Mouse (Mus musculus) thymus, postnatal 4 days (tissue): ENCODE data around the gene Marveld2.

Source experiments
- DNase-seq: peaks from one replicate; pipeline ENCODE4 v3.0.0; 2021

Marveld2 gene

GRCm38 (mm10) chr13:100616181-100617087 lies at the start of gene Marveld2:
Gene Marveld2, minus strand, starts transcription at chr13:100616971.
- peak; percentile 64 for DNase-seq

- peak; percentile 76 for DNase-seq
These were observed 43.2 kb upstream of the Marveld2 start for GRCm38 (mm10) chr13:100659864-100660456.

GRCm38 (mm10) chr13:100658091-100658490 lies 41.3 kb upstream of the Marveld2 start:
- no peak for DNase-seq

GRCm38 (mm10) chr13:100651439-100652186 lies 34.8 kb upstream of the Marveld2 start, which contains the start of gene Taf9:
Gene Taf9, plus strand, starts transcription at chr13:100651579.
- DNase-seq: peak; percentile 20

- peak; percentile 98 for DNase-seq
These were observed 34.0 kb upstream of the Marveld2 start, which contains the start of the genes Ak6 and Rad17 for GRCm38 (mm10) chr13:100650550-100651438. Gene Ak6, plus strand, starts transcription at chr13:100650979. Gene Rad17, minus strand, starts transcription at chr13:100651051.

GRCm38 (mm10) chr13:100648223-100648622 lies 31.5 kb upstream of the Marveld2 start:
- no peak for DNase-seq

- no peak for DNase-seq
These were observed 25.9 kb upstream of the Marveld2 start for GRCm38 (mm10) chr13:100642471-100643209.

GRCm38 (mm10) chr13:100634106-100634691 lies 17.4 kb upstream of the Marveld2 start:
- DNase-seq: no peak

GRCm38 (mm10) chr13:100622241-100622640 lies 5.5 kb upstream of the Marveld2 start:
- DNase-seq: no peak

DNA sequence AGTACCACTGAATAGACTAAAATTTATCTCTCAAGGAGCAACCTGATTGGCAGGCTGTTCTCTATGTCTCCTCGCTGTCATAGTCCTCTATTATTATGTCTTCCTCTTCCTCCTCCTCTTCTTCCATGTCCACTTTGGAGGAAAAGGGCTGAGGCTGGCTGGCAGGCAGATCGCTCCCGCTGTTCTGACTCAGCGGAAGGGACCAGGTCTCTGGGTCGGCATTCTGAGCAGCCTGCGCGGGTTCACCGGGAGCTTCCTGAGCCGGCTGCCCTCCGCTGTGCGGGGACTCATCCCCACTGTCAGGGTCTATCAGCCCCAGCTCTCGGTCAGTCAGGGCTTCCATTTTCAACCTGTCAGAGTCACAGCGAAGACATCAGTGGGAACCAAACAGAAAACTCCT lies 812 bp upstream of the Marveld2 start:
- no peak for DNase-seq

DNA sequence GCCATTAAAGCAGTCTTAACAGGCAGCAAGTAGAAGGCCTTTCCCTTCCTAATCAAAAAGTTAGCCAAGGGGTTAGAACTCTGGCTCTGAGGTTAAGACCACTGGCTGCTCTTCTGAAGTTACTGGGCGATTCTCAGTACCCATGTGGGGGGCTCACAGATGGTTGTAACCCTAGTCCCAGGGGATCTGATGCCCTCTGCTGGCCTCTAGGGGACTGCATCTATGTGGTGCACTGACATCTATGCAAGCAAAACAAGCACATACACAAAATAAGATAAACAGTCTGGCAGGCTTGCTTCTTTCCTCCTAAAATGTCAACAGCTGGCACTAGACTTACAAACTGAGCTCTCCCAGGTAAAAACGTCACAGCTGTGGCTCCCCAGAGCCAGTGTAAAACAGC lies 3.9 kb downstream of the Marveld2 start:
- peak; percentile 43 for DNase-seq

DNA sequence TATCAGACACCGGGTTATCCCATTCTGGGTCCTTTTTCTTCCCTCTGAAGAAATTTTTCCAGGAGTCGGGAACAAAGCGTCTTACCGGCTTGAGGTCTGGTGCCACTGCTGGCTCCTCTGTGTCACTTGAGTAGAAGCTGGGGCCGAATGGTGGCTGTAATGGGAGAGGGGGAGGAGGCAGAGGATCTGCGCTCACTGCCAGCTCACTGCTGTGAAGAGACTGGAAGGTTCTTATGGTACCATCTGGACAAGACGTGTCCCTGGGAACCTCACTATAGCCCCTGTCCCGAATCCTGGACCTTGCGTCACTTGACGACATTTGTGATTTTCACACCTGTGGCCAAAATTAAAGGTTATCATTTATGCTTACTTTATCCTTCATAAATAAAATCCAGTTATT lies 4.5 kb downstream of the Marveld2 start:
- DNase-seq: no peak

DNA sequence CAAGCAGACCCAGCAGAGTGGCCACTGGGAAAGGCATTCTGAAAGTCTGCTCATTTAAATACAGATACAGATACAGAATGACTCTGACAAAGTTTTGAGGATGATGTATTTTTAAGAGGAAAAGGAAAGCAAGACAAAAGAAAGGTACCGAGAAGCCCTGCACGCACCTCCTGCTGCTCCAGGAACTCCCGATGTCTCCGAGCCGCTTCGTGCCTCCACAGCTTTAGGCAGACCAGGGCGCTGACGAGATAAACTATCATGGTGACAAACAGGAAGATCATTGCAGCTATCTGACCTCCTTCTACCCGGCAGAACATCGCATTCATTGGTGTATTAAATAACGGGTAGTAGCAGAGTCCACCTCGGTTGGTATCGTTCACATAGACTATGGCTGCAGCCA lies 5.5 kb downstream of the Marveld2 start:
- DNase-seq: no peak

DNA sequence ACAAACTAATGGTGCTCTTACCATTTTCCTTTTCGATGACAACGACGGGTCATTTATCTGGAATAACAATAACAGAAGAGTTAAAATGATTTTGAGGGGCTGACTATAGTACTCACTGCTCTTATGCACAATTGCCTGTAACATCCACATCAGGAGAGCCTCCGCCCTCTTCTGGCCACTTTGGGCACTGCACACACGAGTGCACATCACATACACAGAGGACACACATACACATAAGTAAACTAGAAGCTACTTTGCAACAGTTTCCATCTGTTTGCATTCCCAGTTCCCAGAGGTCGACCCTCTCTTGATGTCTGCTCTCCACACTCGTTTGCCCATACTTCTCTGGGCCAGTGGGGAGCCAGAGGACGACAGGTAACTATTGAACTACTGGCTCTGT lies 9.0 kb downstream of the Marveld2 start:
- DNase-seq: peak; percentile 36

- no peak for DNase-seq
These were observed 10.9 kb downstream of the Marveld2 start for GRCm38 (mm10) chr13:100605845-100606244.

- no peak for DNase-seq
These were observed 13.1 kb downstream of the Marveld2 start for GRCm38 (mm10) chr13:100603738-100604095.

- DNase-seq: no peak
These were observed 13.6 kb downstream of the Marveld2 start for GRCm38 (mm10) chr13:100603031-100603737.

DNA sequence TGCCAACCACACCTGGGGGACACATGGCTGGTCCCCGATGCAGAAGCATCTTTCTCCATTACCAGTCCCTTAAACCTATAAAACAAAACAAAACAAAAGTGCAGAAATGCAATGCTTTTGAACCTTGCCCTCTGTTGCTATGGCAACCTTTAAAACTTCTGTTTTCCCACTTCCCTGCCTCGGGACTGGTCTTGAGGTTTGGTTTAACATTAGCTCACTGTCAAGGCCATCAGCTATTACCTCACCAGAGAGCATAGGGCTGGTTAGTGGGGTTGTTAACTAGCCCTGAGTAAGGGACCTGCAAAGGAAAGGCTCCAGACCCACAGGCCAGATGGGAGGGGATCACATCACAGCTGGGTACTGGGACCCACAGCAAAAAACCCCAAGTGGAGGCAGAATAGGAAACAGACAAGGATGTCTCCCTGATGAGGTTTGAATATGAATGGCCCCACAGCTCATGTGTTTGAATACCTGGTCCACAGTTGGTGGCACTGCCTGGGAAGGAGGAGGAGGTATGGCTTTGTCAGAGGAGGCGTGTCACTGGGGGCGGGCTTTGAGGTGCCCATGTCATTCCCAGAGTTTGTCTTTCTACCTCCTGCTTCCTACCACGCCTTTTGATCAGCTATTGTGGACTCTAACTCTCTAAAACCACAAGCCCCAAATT lies 14.4 kb downstream of the Marveld2 start:
- DNase-seq: no peak

DNA sequence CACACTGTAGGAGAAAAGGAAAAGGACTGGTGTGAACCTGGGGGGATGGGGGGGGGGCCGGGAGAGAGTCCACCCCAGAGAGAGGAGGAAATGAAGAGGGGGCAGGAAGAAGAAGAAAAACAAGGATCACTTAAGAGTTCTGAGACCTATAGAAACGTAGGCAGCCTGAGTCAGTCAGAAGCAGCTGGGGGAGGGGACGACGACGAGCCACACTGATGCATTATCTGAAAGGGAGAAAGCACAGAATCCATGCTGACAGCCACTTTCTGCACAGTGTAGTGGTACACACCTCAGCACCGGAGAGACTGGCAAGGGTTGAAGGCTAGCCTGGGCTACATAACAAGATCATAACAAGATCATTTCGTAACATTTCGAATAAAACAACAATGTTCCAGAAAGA lies 15.7 kb downstream of the Marveld2 start:
- peak; percentile 40 for DNase-seq

DNA sequence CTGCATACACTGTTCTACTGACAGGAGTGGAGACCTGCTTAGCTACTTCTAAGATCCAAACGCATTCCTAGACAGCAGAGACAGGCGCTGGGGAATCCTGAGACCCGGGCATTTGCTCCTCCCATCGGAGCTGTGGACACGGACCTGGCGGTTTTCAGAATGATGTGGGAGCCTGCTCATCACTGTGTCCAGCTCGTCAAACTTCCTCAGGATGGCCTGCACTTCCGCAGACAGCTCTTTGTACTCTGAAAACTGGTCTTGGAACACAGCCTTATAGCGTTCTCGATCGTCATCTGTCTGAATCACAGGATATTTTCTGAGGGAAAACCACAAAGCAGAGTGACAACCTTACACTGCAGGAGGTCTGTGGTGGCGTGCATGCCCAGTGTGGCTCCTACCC lies 16.5 kb downstream of the Marveld2 start:
- DNase-seq: no peak
